Mouse (Mus musculus): ENCODE results near the gene Gpatch3.

The Gpatch3 gene

DNA sequence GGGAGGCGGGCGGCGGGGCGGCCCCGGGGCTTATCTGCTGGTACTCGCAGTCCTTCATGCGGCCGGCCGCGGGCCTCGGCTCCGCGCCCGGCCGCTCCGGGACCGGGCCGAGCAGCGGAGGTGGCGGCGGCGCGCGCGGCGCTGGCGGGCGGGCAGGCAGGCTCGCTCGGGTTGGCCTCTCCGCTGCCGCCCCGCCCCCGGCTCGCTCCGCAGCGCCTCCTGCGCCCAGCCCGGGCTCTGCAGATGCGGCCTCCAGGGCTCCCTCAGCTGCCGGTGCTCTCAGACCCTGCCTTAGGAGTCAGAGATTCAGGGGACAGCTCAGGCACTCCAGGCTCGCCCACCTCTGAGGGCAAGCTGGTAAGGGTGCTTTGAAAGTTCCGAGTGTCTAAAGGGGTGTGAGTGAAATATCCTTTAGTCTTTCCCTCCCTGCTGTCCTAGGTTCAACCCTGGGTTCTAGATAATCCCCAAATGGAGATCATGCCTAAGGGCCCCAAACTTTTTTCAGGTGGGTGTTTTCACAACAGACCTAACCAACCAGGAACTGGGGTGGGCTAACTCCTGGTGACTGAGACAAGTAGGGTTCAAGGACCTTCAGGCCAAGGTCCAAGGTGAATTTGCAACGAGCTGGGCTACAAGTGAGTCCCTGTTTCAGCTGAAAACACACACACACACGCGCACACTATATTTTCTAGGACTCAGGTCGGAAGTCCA, 58.9 kb downstream of the Gpatch3 start:
- no peaks in the 10 kb centered on the region for H3K36me3 ChIP-seq (ENCODE audit: control insufficient read depth, insufficient read depth, low read length, poor library complexity, severe bottlenecking)
- no peaks in the 10 kb centered on the region for H3K27me3 ChIP-seq (ENCODE audit: control insufficient read depth, insufficient read depth, low read length, poor library complexity, severe bottlenecking)
- peak; percentile 90 for DNase-seq (ENCODE audit: low read depth, low spot score)

Measured in splenic B cell, adult 2 months (primary cell).